Mouse (Mus musculus): ENCODE measurements at regions not wholly inside any gene's neighbourhood (a gene's known extent, or its start where the extent isn't known, plus 50 kb on each side); places are given as distances from the start of the nearest gene placed in this dataset.

DNA sequence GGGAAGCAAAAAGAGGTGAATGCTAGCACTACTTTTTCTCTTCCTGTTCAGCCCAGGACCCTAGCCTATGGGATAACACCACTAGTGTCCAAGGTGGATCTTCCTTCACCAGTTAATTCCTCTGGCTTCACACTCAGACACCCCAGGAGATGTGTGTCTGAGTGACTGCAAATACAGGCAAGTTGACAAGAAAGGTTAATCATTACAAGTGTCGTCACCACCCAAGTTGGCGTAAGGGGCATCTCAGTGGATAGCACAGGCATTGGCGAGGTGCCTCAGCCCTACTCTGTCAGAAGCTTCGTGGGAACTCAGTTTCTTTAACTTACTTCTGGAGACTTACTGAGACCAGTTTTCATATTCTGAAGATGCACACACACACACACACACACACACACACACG lies 247.1 kb upstream of the Ppp2r3a start:
- TF ChIP-seq CTCF (IDR thresholded peaks at IDR 0.05; ENCODE audit: low read depth) (no peak), EP300 (IDR thresholded peaks at IDR 0.05; ENCODE audit: low read depth) (no peak)

Measured in liver, embryonic 14.5 days (tissue).